Mouse (Mus musculus): Measurements from ENCODE around the gene Hmgb1.
A peak's percentile ranks its signal among the peaks of the same experiment; 100 is the strongest.

The Hmgb1 gene

GRCm38 (mm10) chr5:149020681-149021062, 163.6 kb downstream of the Hmgb1 start:
- no peak for DNase-seq (ENCODE audit: low spot score)

- no peak for DNase-seq (ENCODE audit: low spot score)
Observed at GRCm38 (mm10) chr5:149020059-149020680, 164.1 kb downstream of the Hmgb1 start.

- no peak for DNase-seq (ENCODE audit: low spot score)
Observed at GRCm38 (mm10) chr5:149017666-149018415, 166.4 kb downstream of the Hmgb1 start.

GRCm38 (mm10) chr5:149017181-149017580, 167.1 kb downstream of the Hmgb1 start:
- no peak for DNase-seq (ENCODE audit: low spot score)

- no peak for DNase-seq (ENCODE audit: low spot score)
Observed at GRCm38 (mm10) chr5:149016261-149016660, 168.0 kb downstream of the Hmgb1 start.

- DNase-seq (ENCODE audit: low spot score): peak; percentile 53
Observed at GRCm38 (mm10) chr5:149015335-149016201, 168.7 kb downstream of the Hmgb1 start.

- DNase-seq (ENCODE audit: low spot score): no peak
Observed at GRCm38 (mm10) chr5:149014600-149015268, 169.6 kb downstream of the Hmgb1 start.

- no peak for DNase-seq (ENCODE audit: low spot score)
Observed at GRCm38 (mm10) chr5:149013817-149014508, 170.3 kb downstream of the Hmgb1 start.

GRCm38 (mm10) chr5:149009111-149009510, 175.2 kb downstream of the Hmgb1 start:
- DNase-seq (ENCODE audit: low spot score): no peak

GRCm38 (mm10) chr5:149007295-149007646, 177.0 kb downstream of the Hmgb1 start:
- no peak for DNase-seq (ENCODE audit: low spot score)

- peak; percentile 87 for DNase-seq (ENCODE audit: low spot score)
Observed at GRCm38 (mm10) chr5:149006362-149007294, 177.7 kb downstream of the Hmgb1 start.

- no peak for DNase-seq (ENCODE audit: low spot score)
Observed at GRCm38 (mm10) chr5:149005701-149006361, 178.5 kb downstream of the Hmgb1 start.

- DNase-seq (ENCODE audit: low spot score): no peak
Observed at GRCm38 (mm10) chr5:149005083-149005482, 179.2 kb downstream of the Hmgb1 start.

GRCm38 (mm10) chr5:149003137-149003536, 181.2 kb downstream of the Hmgb1 start:
- DNase-seq (ENCODE audit: low spot score): no peak

GRCm38 (mm10) chr5:149002803-149003115, 181.5 kb downstream of the Hmgb1 start:
- no peak for DNase-seq (ENCODE audit: low spot score)

GRCm38 (mm10) chr5:149002034-149002802, 182.1 kb downstream of the Hmgb1 start:
- no peak for DNase-seq (ENCODE audit: low spot score)

GRCm38 (mm10) chr5:148999802-149000201, 184.5 kb downstream of the Hmgb1 start:
- DNase-seq (ENCODE audit: low spot score): no peak

- DNase-seq (ENCODE audit: low spot score): no peak
Observed at GRCm38 (mm10) chr5:148998512-148998911, 185.8 kb downstream of the Hmgb1 start.

GRCm38 (mm10) chr5:148996709-148997037, 187.6 kb downstream of the Hmgb1 start:
- DNase-seq (ENCODE audit: low spot score): no peak

Measured in c-Kit-positive CD71-positive TER-119-positive erythroid progenitor cells, embryonic 14.5 days (primary cell).